Mouse (Mus musculus): Measurements from ENCODE around the gene Sgcb.

DNA sequence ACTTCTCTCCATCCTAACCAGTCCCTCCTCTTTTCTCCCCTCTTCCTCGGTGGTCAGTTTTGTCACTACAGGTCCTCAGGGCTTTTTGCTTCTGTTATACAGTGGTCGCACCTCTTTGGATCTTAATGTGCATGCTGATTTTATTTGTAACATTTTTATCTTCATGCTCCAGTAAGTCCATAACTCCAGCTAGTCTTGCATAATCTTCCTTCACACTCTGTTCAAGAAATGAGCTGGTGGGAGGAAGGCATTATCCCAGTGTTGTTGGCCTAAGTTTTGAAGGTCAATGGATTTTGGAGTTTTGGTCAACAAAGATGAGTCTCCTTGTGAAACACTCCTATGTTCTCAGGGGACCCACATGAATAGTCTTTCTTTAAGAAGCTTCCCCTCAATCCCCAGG, 20.3 kb upstream of the Sgcb start:
- TF ChIP-seq CTCF (IDR thresholded peaks at IDR 0.05; ENCODE audit: control insufficient read depth, insufficient read depth, insufficient replicate concordance, low read depth, low read length): no peak
- no peak for TF ChIP-seq POLR2A (IDR thresholded peaks at IDR 0.05; ENCODE audit: control insufficient read depth, low read depth, low read length)
